Mouse (Mus musculus) heart, postnatal 14 days (tissue): ENCODE measurements at regions not wholly inside any gene's neighbourhood (a gene's known extent, or its start where the extent isn't known, plus 50 kb on each side); places are given as distances from the start of the nearest gene placed in this dataset.
"Not testable (repeated sequence)": the region's sequence is repeated elsewhere in the genome, so short reads cannot be mapped to it uniquely, and the experiment has no call there.

Source experiments
- DNase-seq, 2 experiments: peaks; one replicate each; pipeline ENCODE4 v3.0.0; 2021 to 2022
- intact Hi-C: fragments of 180-260 bp; cut with DNase I; formaldehyde crosslinking; loops from one replicate; pipeline ENCODE4 v1.15.1; 2025

DNA sequence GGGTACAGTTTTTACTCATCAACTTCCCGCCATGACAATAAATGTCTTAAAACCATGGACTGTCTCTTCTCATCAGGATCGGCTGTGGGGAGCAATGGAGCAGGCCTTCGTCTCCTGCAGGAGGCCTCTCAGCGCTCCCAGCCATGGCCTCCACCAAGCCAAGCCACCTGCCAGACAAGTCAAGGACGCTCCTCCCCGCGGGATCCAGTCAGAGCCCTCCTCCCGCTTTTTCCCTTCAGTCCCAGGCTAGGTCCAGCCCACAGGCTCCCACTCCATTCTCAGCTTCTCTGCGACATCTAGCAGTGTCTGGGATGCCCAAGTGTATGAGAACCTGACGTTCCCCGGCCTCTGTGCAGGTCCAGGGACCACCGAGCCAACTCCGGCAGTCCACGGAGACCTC lies 90.2 kb downstream of the Enc1 start:
- no peak for DNase-seq
- intact Hi-C loops = no loop called here

DNA sequence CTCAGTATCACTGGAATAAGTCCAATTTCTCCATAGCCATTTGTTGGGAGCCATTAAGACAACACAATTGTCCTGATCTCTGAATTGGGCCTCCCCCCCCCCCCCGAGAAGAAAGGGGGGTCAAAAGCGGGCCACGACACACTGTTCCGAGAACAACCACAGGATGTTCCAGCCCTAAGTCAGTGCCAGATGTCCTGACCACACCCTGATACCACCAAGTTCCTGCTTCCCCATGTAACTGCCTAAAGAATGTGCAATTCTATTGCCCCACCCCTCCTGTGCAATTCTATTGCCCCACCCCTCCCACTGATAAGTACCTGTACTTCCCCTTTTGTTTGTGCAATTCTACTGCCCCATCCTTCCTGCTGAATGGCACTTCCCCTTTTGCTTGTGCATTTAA lies 80.4 kb downstream of the Enc1 start:
- not testable (repeated sequence) for DNase-seq
- intact Hi-C loops = loop anchor here (5.0 kb wide), 1 partner anchor 79 kb away; the partner anchor contains the start of gene Enc1

DNA sequence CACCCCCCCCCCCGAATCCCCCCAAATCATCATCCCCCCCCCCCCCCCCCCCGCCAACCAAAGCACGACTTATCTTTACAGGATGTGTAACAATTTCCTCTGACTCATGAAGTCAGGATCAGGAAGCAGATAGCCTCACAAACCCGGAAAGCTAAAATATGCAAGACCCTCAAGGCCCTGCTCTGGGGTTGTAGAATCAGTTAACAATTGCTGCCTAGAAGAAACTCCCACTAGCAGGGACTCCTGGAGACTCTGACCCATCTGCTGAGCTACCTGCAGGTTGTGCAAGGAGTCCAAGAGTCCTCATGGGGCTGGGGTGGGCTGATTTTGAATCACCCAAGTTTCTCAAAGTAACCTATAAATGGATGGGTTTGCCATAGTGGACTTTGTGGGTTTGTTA lies 79.9 kb downstream of the Enc1 start:
- no peak for DNase-seq
- intact Hi-C loops = loop anchor here (5.0 kb wide), 1 partner anchor 78 kb away; the partner anchor contains the start of gene Enc1

DNA sequence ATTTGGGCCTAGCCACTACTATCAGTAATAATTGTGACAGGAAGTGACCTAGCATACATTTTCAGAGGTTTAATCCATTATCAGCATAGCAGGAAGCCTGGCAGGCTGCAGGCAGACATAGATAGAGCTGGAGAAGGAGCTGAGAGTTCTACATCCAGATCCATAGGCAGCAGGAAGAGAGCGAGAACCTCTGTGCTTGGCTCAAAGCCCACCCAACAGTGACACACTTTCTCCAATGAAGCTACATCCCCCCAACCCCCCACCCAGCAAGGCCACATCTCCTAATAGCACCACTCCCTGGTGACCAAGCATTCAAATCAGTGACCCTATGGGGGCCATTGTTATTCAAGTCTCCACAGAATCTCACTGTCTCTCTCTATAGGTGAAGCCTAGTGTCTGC lies 79.4 kb downstream of the Enc1 start:
- no peak for DNase-seq
- intact Hi-C loops = loop anchor here (5.0 kb wide), 1 partner anchor 78 kb away; the partner anchor contains the start of gene Enc1

DNA sequence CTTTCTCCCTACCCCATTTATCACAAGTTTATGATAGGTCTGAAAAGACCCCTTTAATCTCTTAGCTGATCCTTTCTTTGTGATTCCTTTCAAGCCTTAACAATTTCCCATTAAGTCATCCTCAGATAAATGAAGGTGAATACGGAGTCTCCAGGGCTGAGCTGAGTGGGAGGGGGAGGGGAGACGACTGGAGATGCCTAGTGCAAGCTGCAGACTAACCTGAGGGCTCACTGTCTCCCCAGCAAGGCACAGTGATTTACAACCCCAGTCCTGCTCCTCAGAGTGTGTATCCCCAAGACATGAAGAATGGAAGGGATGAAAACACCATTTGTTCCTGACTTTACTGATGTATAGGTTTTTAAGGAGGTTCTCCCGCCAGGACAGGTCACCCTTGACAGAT lies 76.7 kb downstream of the Enc1 start:
- intact Hi-C loops = no loop called here
- no peak for DNase-seq

DNA sequence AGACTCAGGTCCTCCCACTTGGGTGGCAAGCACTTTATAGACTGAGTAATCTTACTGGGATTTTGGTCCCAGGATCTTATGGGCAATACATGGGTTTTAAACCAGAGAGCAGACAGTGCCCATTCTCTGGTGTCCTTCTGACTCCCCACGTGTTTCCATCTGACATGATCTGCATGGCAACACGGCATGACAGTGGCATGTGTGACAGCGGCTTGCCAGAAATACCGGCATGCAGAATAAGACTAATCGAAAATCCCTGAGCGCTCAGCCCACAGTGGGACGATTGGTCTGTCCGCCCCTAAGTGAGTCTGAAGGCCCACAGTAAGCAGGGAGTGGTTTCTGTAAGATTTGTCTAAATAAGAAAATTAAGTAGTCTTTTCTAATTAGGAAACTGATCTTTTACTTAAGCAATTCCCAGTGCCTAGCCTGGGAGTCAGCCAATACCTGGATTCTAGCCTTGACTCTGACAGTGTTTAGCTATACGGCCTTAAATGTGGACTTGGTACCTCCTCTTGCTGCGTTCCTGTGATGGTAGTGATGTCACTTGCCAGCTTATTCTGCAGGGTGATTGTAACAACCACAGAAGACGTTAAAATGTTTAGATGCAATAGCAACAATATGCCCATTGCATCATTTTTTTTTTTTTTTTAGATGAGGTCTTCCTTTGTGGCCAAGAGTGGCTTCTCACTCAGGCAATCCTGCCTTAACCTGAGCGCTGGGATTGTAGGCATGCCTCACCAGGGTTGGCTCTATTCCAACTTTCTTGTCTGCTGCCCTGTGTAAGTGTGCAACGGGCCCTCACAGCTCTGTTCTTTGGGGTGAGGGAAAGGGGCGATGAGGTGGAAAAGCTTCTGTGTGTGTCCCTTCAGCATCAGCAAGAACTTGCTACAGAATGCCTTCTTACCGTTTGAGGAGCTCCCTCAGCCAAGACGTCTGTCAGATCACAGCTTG lies 71.8 kb downstream of the Enc1 start:
- intact Hi-C loops = no loop called here
- no peak for DNase-seq

DNA sequence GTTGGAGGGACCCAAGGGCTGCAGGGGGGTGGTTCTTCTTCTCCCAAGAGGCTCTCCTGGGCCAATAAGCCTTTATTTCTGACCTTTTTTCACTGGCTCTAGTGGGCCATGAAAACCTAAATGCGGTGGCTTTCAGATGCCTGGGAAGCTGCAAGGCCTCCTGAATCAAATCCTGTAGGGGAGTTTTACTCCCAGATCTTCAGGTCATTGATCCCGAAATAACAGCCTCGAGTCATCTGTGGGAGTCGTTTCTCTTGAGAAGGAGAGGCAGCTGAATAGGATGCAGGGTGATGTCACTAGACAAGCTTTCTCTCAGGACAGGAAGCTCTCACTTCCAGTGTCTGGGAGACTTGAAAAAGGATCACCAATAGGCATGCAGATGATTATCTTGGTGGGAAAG lies 70.4 kb downstream of the Enc1 start:
- no peak for DNase-seq
- intact Hi-C loops = no loop called here

DNA sequence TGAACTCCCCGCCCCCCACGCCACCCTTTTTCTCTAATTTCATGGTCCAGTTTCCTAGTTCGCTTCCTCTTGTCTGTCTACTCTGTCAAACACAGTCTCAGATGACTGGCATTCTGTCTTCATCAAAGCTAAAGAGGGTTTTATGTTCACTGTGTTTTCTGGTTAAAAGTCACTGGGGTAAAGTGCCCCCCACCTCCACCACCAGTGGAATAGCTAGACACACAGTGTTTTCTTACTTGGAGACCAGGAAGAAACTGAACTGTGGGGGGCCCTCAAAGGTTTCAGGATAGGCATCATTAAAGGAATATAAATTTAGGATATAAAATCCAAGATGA lies 69.9 kb downstream of the Enc1 start:
- intact Hi-C loops = no loop called here
- DNase-seq = no peak

DNA sequence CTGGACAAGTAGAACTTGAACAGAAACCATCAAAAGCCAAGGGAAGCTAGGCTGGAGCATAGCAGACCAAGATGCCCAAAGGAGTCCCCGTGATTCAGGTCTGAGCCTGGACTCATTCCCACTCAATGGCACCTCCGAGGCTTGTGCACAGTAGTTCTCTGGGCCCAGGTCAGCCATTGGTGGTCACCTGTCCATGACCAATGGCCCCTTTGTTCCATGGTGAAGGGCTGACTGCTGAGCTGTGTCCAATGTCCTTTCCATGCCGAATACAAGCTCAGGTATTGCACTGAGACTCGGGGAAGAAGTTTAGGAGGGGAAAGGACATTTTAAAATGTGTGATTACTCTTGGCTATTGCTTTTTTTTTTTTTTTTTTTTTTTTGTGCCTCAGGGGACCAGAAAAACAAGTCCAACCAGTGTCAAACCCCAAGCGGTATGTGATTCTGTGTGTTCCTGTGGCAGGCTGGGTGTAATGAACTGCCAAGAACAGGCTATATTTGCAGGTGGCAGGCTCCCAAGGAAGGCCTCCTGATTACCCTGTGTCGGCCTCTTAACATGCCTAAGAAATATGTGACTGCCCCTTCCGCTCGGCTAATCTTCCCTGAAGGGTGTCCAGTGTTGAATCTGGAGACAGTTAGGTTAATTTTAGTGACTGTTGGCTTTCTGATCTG lies 69.4 kb downstream of the Enc1 start:
- DNase-seq = peak; percentile 47 to 53
- intact Hi-C loops = no loop called here

DNA sequence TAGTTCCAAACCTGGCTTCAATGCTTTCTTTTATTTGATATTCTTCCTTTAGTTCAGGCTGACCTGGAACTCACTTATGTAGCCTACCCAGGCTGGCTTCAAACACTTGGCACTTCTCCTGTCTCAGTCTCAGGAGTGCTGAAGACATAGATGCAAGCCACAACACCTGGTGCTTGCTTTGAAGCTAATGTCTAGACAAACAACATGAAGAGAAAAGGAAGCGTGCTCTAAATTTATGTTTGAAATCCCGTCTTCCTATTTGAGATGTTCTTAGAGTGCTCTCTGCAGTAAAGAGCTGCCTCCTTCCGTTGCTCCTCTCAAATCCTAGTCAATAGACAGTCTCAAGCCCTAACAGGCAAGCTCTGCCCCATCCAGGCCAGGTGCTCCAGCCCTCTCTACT lies 68.5 kb downstream of the Enc1 start:
- no peak for DNase-seq
- intact Hi-C loops = no loop called here

DNA sequence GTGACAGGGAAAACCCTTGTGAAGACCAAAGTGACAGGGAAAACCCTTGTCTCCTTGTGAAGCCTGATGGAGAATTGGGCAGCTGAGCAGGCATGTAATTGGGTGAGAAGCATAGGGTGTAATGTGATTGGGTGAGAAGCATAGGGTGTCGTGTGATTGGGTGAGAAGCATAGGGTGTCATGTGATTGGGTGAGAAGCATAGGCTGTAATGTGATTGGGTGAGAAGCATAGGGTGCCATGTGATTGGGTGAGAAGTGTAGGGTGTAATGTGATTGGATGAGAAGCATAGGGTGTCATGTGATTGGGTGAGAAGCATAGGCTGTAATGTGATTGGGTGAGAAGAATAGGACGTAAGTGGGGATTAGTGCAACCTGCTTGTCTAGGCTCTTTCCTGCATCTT lies 67.5 kb downstream of the Enc1 start:
- no peak for DNase-seq
- intact Hi-C loops = no loop called here
